Mouse (Mus musculus): Measurements from ENCODE around the gene Ppil6.

Ppil6 gene

GRCm38 (mm10) chr10:41489708-41490517 is at the start of gene Ppil6, which contains the start of gene Smpd2:
Ppil6 (plus strand) TSS chr10:41490439.
Smpd2 (minus strand) TSS chr10:41490369.
- in situ Hi-C loops (cut with MboI; ENCODE audit: unreplicated experiment in 2 of 2) = loop anchor here in 1 of 2 experiments (5.0 kb wide), 1 partner anchor 43 kb away; no protein-coding TSS in a partner anchor

GRCm38 (mm10) chr10:41448216-41448615 is 42.0 kb upstream of the Ppil6 start:
- in situ Hi-C loops (cut with MboI; ENCODE audit: unreplicated experiment in 2 of 2) = loop anchor here in 1 of 2 experiments (5.0 kb wide), 1 partner anchor 39 kb away; no protein-coding TSS in a partner anchor

- in situ Hi-C loops (cut with MboI; ENCODE audit: unreplicated experiment in 2 of 2) = loop anchor here in 1 of 2 experiments (5.0 kb wide), 1 partner anchor 38 kb away; no protein-coding TSS in a partner anchor
These were observed 40.6 kb upstream of the Ppil6 start for GRCm38 (mm10) chr10:41449684-41450083.

GRCm38 (mm10) chr10:41450137-41450670 is 40.0 kb upstream of the Ppil6 start, which contains the start of gene Zbtb24:
Zbtb24 (plus strand) TSS chr10:41450383.
- in situ Hi-C loops (cut with MboI; ENCODE audit: unreplicated experiment in 2 of 2) = no loop called here

- in situ Hi-C loops (cut with MboI; ENCODE audit: unreplicated experiment in 2 of 2) = no loop called here
These were observed 39.3 kb upstream of the Ppil6 start for GRCm38 (mm10) chr10:41450780-41451522.

- in situ Hi-C loops (cut with MboI; ENCODE audit: unreplicated experiment in 2 of 2) = no loop called here
These were observed 38.6 kb upstream of the Ppil6 start for GRCm38 (mm10) chr10:41451656-41452055.

GRCm38 (mm10) chr10:41452791-41453190 is 37.4 kb upstream of the Ppil6 start:
- in situ Hi-C loops (cut with MboI; ENCODE audit: unreplicated experiment in 2 of 2) = no loop called here

- in situ Hi-C loops (cut with MboI; ENCODE audit: unreplicated experiment in 2 of 2) = no loop called here
These were observed 30.2 kb upstream of the Ppil6 start for GRCm38 (mm10) chr10:41459990-41460389.

- in situ Hi-C loops (cut with MboI; ENCODE audit: unreplicated experiment in 2 of 2) = no loop called here
These were observed 29.7 kb upstream of the Ppil6 start for GRCm38 (mm10) chr10:41460501-41460900.

- in situ Hi-C loops (cut with MboI; ENCODE audit: unreplicated experiment in 2 of 2) = no loop called here
These were observed 29.0 kb upstream of the Ppil6 start for GRCm38 (mm10) chr10:41461057-41461722.

- in situ Hi-C loops (cut with MboI; ENCODE audit: unreplicated experiment in 2 of 2) = no loop called here
These were observed 25.8 kb upstream of the Ppil6 start for GRCm38 (mm10) chr10:41464401-41464955.

GRCm38 (mm10) chr10:41467325-41467724 is 22.9 kb upstream of the Ppil6 start:
- in situ Hi-C loops (cut with MboI; ENCODE audit: unreplicated experiment in 2 of 2) = no loop called here

- in situ Hi-C loops (cut with MboI; ENCODE audit: unreplicated experiment in 2 of 2) = no loop called here
These were observed 19.5 kb upstream of the Ppil6 start for GRCm38 (mm10) chr10:41470693-41471092.

- in situ Hi-C loops (cut with MboI; ENCODE audit: unreplicated experiment in 2 of 2) = no loop called here
These were observed 17.7 kb upstream of the Ppil6 start for GRCm38 (mm10) chr10:41472534-41472933.

GRCm38 (mm10) chr10:41472962-41473481 is 17.2 kb upstream of the Ppil6 start:
- in situ Hi-C loops (cut with MboI; ENCODE audit: unreplicated experiment in 2 of 2) = no loop called here

- in situ Hi-C loops (cut with MboI; ENCODE audit: unreplicated experiment in 2 of 2) = no loop called here
These were observed 16.3 kb upstream of the Ppil6 start for GRCm38 (mm10) chr10:41473782-41474468.

- in situ Hi-C loops (cut with MboI; ENCODE audit: unreplicated experiment in 2 of 2) = no loop called here
These were observed 15.3 kb upstream of the Ppil6 start for GRCm38 (mm10) chr10:41474981-41475391.

GRCm38 (mm10) chr10:41476171-41477017 is 13.8 kb upstream of the Ppil6 start, which contains the start of gene Mical1:
Mical1 (plus strand) TSS chr10:41476314.
- in situ Hi-C loops (cut with MboI; ENCODE audit: unreplicated experiment in 2 of 2) = no loop called here

- in situ Hi-C loops (cut with MboI; ENCODE audit: unreplicated experiment in 2 of 2) = no loop called here
These were observed 13.3 kb upstream of the Ppil6 start for GRCm38 (mm10) chr10:41477018-41477277.
